Mouse (Mus musculus) 416B (cell line): Measurements from ENCODE around the gene Ugt1a10.

Experiments
- DNase-seq: peaks from one replicate; pipeline ENCODE4 v3.0.0; 2011; ENCODE audit warnings: low read depth

Ugt1a10 gene

GRCm38 (mm10) chr1:88231803-88232499 is 176.8 kb downstream of the Ugt1a10 start:
- DNase-seq: no peak

GRCm38 (mm10) chr1:88232664-88233380 is 177.6 kb downstream of the Ugt1a10 start:
- DNase-seq: no peak

- no peak for DNase-seq
These were observed 178.4 kb downstream of the Ugt1a10 start for GRCm38 (mm10) chr1:88233421-88234247.

- DNase-seq: no peak
These were observed 179.0 kb downstream of the Ugt1a10 start for GRCm38 (mm10) chr1:88234248-88234610.

- DNase-seq: no peak
These were observed 179.5 kb downstream of the Ugt1a10 start for GRCm38 (mm10) chr1:88234646-88235045.

- no peak for DNase-seq
These were observed 180.1 kb downstream of the Ugt1a10 start for GRCm38 (mm10) chr1:88235046-88235893.

- DNase-seq: no peak
These were observed 180.8 kb downstream of the Ugt1a10 start for GRCm38 (mm10) chr1:88235894-88236415.

GRCm38 (mm10) chr1:88237311-88237710 is 182.1 kb downstream of the Ugt1a10 start:
- no peak for DNase-seq

GRCm38 (mm10) chr1:88238771-88239170 is 183.6 kb downstream of the Ugt1a10 start:
- no peak for DNase-seq

GRCm38 (mm10) chr1:88240072-88240471 is 184.9 kb downstream of the Ugt1a10 start:
- no peak for DNase-seq

- no peak for DNase-seq
These were observed 185.4 kb downstream of the Ugt1a10 start for GRCm38 (mm10) chr1:88240579-88240978.

- DNase-seq: no peak
These were observed 188.7 kb downstream of the Ugt1a10 start for GRCm38 (mm10) chr1:88243861-88244260.

- no peak for DNase-seq
These were observed 190.7 kb downstream of the Ugt1a10 start for GRCm38 (mm10) chr1:88245881-88246280.

GRCm38 (mm10) chr1:88246386-88246785 is 191.2 kb downstream of the Ugt1a10 start:
- no peak for DNase-seq

GRCm38 (mm10) chr1:88247660-88248059 is 192.5 kb downstream of the Ugt1a10 start:
- DNase-seq: no peak

- DNase-seq: peak; percentile 52
These were observed 193.5 kb downstream of the Ugt1a10 start for GRCm38 (mm10) chr1:88248658-88249057.

- DNase-seq: no peak
These were observed 194.4 kb downstream of the Ugt1a10 start for GRCm38 (mm10) chr1:88249596-88249995.

- DNase-seq: no peak
These were observed 194.8 kb downstream of the Ugt1a10 start for GRCm38 (mm10) chr1:88250023-88250422.

GRCm38 (mm10) chr1:88253106-88253505 is 197.9 kb downstream of the Ugt1a10 start:
- no peak for DNase-seq

- no peak for DNase-seq
These were observed 198.4 kb downstream of the Ugt1a10 start for GRCm38 (mm10) chr1:88253540-88253939.

GRCm38 (mm10) chr1:88254793-88255465 is 199.7 kb downstream of the Ugt1a10 start:
- DNase-seq: no peak
